14 mouse cellular contexts compared by ENCODE assay signal in genomic region chr11:78166640-78167039, GRCm38 (mm10). TPM values are rescaled to one million over a fixed set of nuclear protein-coding genes. Genes with fewer than 3 reads are reported as not detected.
DNase-seq lines count a peak whose midpoint lies in the region; ATAC-seq and TF ChIP-seq lines count a peak whose summit lies in the region.
"Had no signal": no experiment of that assay in that cellular context is flagged by ENCODE, and none has a peak within 500 bp of the region (broad histone marks: within the 10 kb centered on the region; RNA-seq: fewer than 3 reads in every experiment).

No protein-coding gene starts in this region.

- no peak for ATAC-seq in hindbrain, postnatal 0 days
- no peak for ATAC-seq in hindbrain, embryonic 16.5 days
- no peak for ATAC-seq in limb, embryonic 14.5 days (ENCODE audit: low FRiP score, low read depth)
- no peak for ATAC-seq in forebrain, embryonic 12.5 days (ENCODE audit: low FRiP score)
- ATAC-seq: forebrain, embryonic 16.5 days; midbrain, embryonic 13.5 days had no signal

- H3K9me3 ChIP-seq in hindbrain, postnatal 0 days (ENCODE audit: low read length) = no peaks in the 10 kb centered on the region
- no peaks in the 10 kb centered on the region for H3K9me3 ChIP-seq in hindbrain, embryonic 16.5 days (ENCODE audit: control insufficient read depth, low read length)
- H3K9me3 ChIP-seq in limb, embryonic 14.5 days (ENCODE audit: control insufficient read depth, low read length) = no peaks in the 10 kb centered on the region
- H3K9me3 ChIP-seq in forebrain, embryonic 12.5 days = no peaks in the 10 kb centered on the region
- H3K9me3 ChIP-seq: midbrain, embryonic 13.5 days; neural tube, embryonic 15.5 days had no signal

- peaks cover 19% of the 10 kb centered on the region for H3K4me1 ChIP-seq in hindbrain, postnatal 0 days (ENCODE audit: insufficient read depth, low read length)
- H3K4me1 ChIP-seq in hindbrain, embryonic 16.5 days (ENCODE audit: control insufficient read depth, insufficient read depth, low read depth, low read length) = peaks cover 27% of the 10 kb centered on the region
- peaks cover 32% of the 10 kb centered on the region for H3K4me1 ChIP-seq in limb, embryonic 14.5 days (ENCODE audit: control insufficient read depth, insufficient read depth, low read length)
- peaks cover 29% of the 10 kb centered on the region for H3K4me1 ChIP-seq in forebrain, embryonic 12.5 days

- no peaks in the 10 kb centered on the region for H3K27me3 ChIP-seq in hindbrain, postnatal 0 days (ENCODE audit: insufficient read depth, low read length)
- H3K27me3 ChIP-seq in hindbrain, embryonic 16.5 days (replicated peaks; ENCODE audit: control insufficient read depth, insufficient read depth, low read length) = no peaks in the 10 kb centered on the region
- H3K27me3 ChIP-seq in limb, embryonic 14.5 days (ENCODE audit: control insufficient read depth, insufficient read depth, low read length) = no peaks in the 10 kb centered on the region
- peaks cover 5% of the 10 kb centered on the region; the same call in 1 of the 2 replicates for H3K27me3 ChIP-seq in forebrain, embryonic 12.5 days
- H3K27me3 ChIP-seq: neural tube, embryonic 15.5 days had no signal

- DNase-seq in hindbrain, postnatal 0 days (ENCODE audit: low spot score) = no peak
- DNase-seq in 3T3-L1 (ENCODE audit: low read depth, low spot score) (peak; percentile 35), R1 (ENCODE audit: low read depth, low spot score) (peak; percentile 50)
- DNase-seq in limb, embryonic 14.5 days (ENCODE audit: low spot score) = no peak
- no peak for DNase-seq in right cerebral cortex, postnatal 4 days
- DNase-seq in adrenal gland, postnatal 14 days = no peak
- DNase-seq: cerebellum, adult 8-10 months; kidney, postnatal 10 days; right cerebral cortex, postnatal 14 days had no signal

- WGBS in hindbrain, postnatal 0 days = 79% methylated on average over 6 of the region's 6 CpGs
- WGBS in hindbrain, embryonic 16.5 days = 76% methylated on average over 6 of the region's 6 CpGs
- WGBS in limb, embryonic 14.5 days = 61% methylated on average over 6 of the region's 6 CpGs
- WGBS in forebrain, embryonic 12.5 days = 72% methylated on average over 6 of the region's 6 CpGs

- H3K4me2 ChIP-seq in hindbrain, postnatal 0 days (ENCODE audit: low read depth, low read length) = no peak overlapping the region
- H3K4me2 ChIP-seq in hindbrain, embryonic 16.5 days (ENCODE audit: low read length) = no peak overlapping the region
- H3K4me2 ChIP-seq in limb, embryonic 14.5 days (replicated peaks; ENCODE audit: low read depth, low read length, severe bottlenecking) = peak overlapping the region; percentile 82; the same call in 1 of the 2 replicates
- H3K4me2 ChIP-seq in forebrain, embryonic 12.5 days = no peak overlapping the region

- TF ChIP-seq CTCF in hindbrain, postnatal 0 days (IDR thresholded peaks at IDR 0.05; ENCODE audit: low read depth) = no peak

- peak overlapping the region; percentile 98; the same call in 1 of the 2 replicates for H3K27ac ChIP-seq in hindbrain, postnatal 0 days
- no peak overlapping the region for H3K27ac ChIP-seq in hindbrain, embryonic 16.5 days (ENCODE audit: low read depth, low read length)
- H3K27ac ChIP-seq in limb, embryonic 14.5 days (replicated peaks; ENCODE audit: low read depth, low read length) = 0 out of 2 replicates have a peak overlapping the region, but pooled peaks have one; percentile 97
- no peak overlapping the region for H3K27ac ChIP-seq in forebrain, embryonic 12.5 days

- H3K4me3 ChIP-seq in hindbrain, postnatal 0 days (ENCODE audit: low read length) = no peak overlapping the region
- H3K4me3 ChIP-seq in hindbrain, embryonic 16.5 days (ENCODE audit: low read length) = no peak overlapping the region
- H3K4me3 ChIP-seq in limb, embryonic 14.5 days (replicated peaks; ENCODE audit: low read length) = no peak overlapping the region
- H3K4me3 ChIP-seq in forebrain, embryonic 12.5 days (replicated peaks) = no peak overlapping the region

- no peak overlapping the region for H3K9ac ChIP-seq in hindbrain, postnatal 0 days (replicated peaks; ENCODE audit: low read length)
- no peak overlapping the region; the same call in 1 of the 2 replicates for H3K9ac ChIP-seq in hindbrain, embryonic 16.5 days (ENCODE audit: low read depth, low read length)
- no peak overlapping the region for H3K9ac ChIP-seq in limb, embryonic 14.5 days (ENCODE audit: low read depth, low read length, severe bottlenecking)
- no peak overlapping the region for H3K9ac ChIP-seq in forebrain, embryonic 12.5 days

- no peak for TF ChIP-seq POLR2A in limb, embryonic 14.5 days (IDR thresholded peaks at IDR 0.05; ENCODE audit: borderline replicate concordance, extremely low read depth, insufficient read depth, insufficient read length)

- no peaks in the 10 kb centered on the region for H3K36me3 ChIP-seq in hindbrain, postnatal 0 days (ENCODE audit: insufficient read depth, low read length)
- H3K36me3 ChIP-seq in hindbrain, embryonic 16.5 days (ENCODE audit: control insufficient read depth, insufficient read depth, low read length) = peaks cover 3% of the 10 kb centered on the region; the same call in 1 of the 2 replicates
- peaks cover 13% of the 10 kb centered on the region for H3K36me3 ChIP-seq in limb, embryonic 14.5 days (ENCODE audit: control insufficient read depth, insufficient read depth, low read length)
- H3K36me3 ChIP-seq in forebrain, embryonic 12.5 days (replicated peaks) = peaks cover 13% of the 10 kb centered on the region

RNA-seq across cellular contexts. Expression of gene Traf4, which starts 1.3 kb away (rescaled TPM):
- total RNA-seq in hindbrain, postnatal 0 days (2014; rRNA removed) = 124 and 130 TPM in 2 replicates
- 79.5 and 88.7 TPM in 2 replicates for polyA plus RNA-seq in hindbrain, postnatal 0 days (2015; fragmentation: Nextera tagmentation; extraction: Ambion mirVana)
- polyA plus RNA-seq in hindbrain, embryonic 16.5 days (2015; fragmentation: Nextera tagmentation; extraction: Ambion mirVana) = 80.1 and 97.4 TPM in 2 replicates
- polyA plus RNA-seq in limb, embryonic 14.5 days (2012; rRNA removed) = 159 and 212 TPM in 2 replicates
- 59.0 and 67.7 TPM in 2 replicates for polyA plus RNA-seq in limb, embryonic 14.5 days (2014; fragmentation: Nextera tagmentation; extraction: Ambion mirVana)
- total RNA-seq in adrenal gland, postnatal 14 days (2021) = 47.2 and 50.7 TPM in 2 replicates
- 121 and 127 TPM in 2 replicates for polyA plus RNA-seq in forebrain, embryonic 12.5 days (2016; fragmentation: Nextera tagmentation; extraction: Ambion mirVana)

RNA-seq across cellular contexts. Expression of gene Nek8, which starts 9.8 kb away (rescaled TPM):
- 7.6 and 11.8 TPM in 2 replicates for total RNA-seq in hindbrain, postnatal 0 days (2014; rRNA removed)
- polyA plus RNA-seq in hindbrain, postnatal 0 days (2015; fragmentation: Nextera tagmentation; extraction: Ambion mirVana) = 7.3 and 7.7 TPM in 2 replicates
- polyA plus RNA-seq in hindbrain, embryonic 16.5 days (2015; fragmentation: Nextera tagmentation; extraction: Ambion mirVana) = 7.1 and 7.7 TPM in 2 replicates
- 38.3 and 46.4 TPM in 2 replicates for polyA plus RNA-seq in limb, embryonic 14.5 days (2012; rRNA removed)
- 11.9 and 17.2 TPM in 2 replicates for polyA plus RNA-seq in limb, embryonic 14.5 days (2014; fragmentation: Nextera tagmentation; extraction: Ambion mirVana)
- total RNA-seq in adrenal gland, postnatal 14 days (2021) = 8.5 and 9.0 TPM in 2 replicates
- 8.8 and 9.4 TPM in 2 replicates for polyA plus RNA-seq in forebrain, embryonic 12.5 days (2016; fragmentation: Nextera tagmentation; extraction: Ambion mirVana)

RNA-seq across cellular contexts. Expression of gene Tlcd1, which starts 9.9 kb away (rescaled TPM):
- 37.5 and 46.1 TPM in 2 replicates for total RNA-seq in hindbrain, postnatal 0 days (2014; rRNA removed)
- polyA plus RNA-seq in hindbrain, postnatal 0 days (2015; fragmentation: Nextera tagmentation; extraction: Ambion mirVana) = 36.8 and 42.6 TPM in 2 replicates
- 19.7 and 20.1 TPM in 2 replicates for polyA plus RNA-seq in hindbrain, embryonic 16.5 days (2015; fragmentation: Nextera tagmentation; extraction: Ambion mirVana)
- polyA plus RNA-seq in limb, embryonic 14.5 days (2012; rRNA removed) = 43.3 and 48.4 TPM in 2 replicates
- 19.4 and 21.4 TPM in 2 replicates for polyA plus RNA-seq in limb, embryonic 14.5 days (2014; fragmentation: Nextera tagmentation; extraction: Ambion mirVana)
- total RNA-seq in adrenal gland, postnatal 14 days (2021) = 36.4 and 46.4 TPM in 2 replicates
- polyA plus RNA-seq in forebrain, embryonic 12.5 days (2016; fragmentation: Nextera tagmentation; extraction: Ambion mirVana) = 5.5 and 6.9 TPM in 2 replicates

RNA-seq across cellular contexts. Expression of gene Rpl23a, which starts 16.7 kb away (rescaled TPM):
- 418 and 469 TPM in 2 replicates for total RNA-seq in hindbrain, postnatal 0 days (2014; rRNA removed)
- 906 and 915 TPM in 2 replicates for polyA plus RNA-seq in hindbrain, postnatal 0 days (2015; fragmentation: Nextera tagmentation; extraction: Ambion mirVana)
- polyA plus RNA-seq in hindbrain, embryonic 16.5 days (2015; fragmentation: Nextera tagmentation; extraction: Ambion mirVana) = 662 and 677 TPM in 2 replicates
- polyA plus RNA-seq in limb, embryonic 14.5 days (2012; rRNA removed) = 1,666 and 3,231 TPM in 2 replicates
- polyA plus RNA-seq in limb, embryonic 14.5 days (2014; fragmentation: Nextera tagmentation; extraction: Ambion mirVana) = 1,710 and 1,819 TPM in 2 replicates
- 1,759 and 1,890 TPM in 2 replicates for total RNA-seq in adrenal gland, postnatal 14 days (2021)
- polyA plus RNA-seq in forebrain, embryonic 12.5 days (2016; fragmentation: Nextera tagmentation; extraction: Ambion mirVana) = 931 and 997 TPM in 2 replicates

RNA-seq across cellular contexts. Expression of gene Rab34, which starts 21.6 kb away (rescaled TPM):
- 85.6 and 96.4 TPM in 2 replicates for total RNA-seq in hindbrain, postnatal 0 days (2014; rRNA removed)
- 63.5 and 76.2 TPM in 2 replicates for polyA plus RNA-seq in hindbrain, postnatal 0 days (2015; fragmentation: Nextera tagmentation; extraction: Ambion mirVana)
- 57.3 and 60.3 TPM in 2 replicates for polyA plus RNA-seq in hindbrain, embryonic 16.5 days (2015; fragmentation: Nextera tagmentation; extraction: Ambion mirVana)
- 163 and 228 TPM in 2 replicates for polyA plus RNA-seq in limb, embryonic 14.5 days (2012; rRNA removed)
- polyA plus RNA-seq in limb, embryonic 14.5 days (2014; fragmentation: Nextera tagmentation; extraction: Ambion mirVana) = 171 and 181 TPM in 2 replicates
- 89.2 and 92.2 TPM in 2 replicates for total RNA-seq in adrenal gland, postnatal 14 days (2021)
- polyA plus RNA-seq in forebrain, embryonic 12.5 days (2016; fragmentation: Nextera tagmentation; extraction: Ambion mirVana) = 44.5 and 49.8 TPM in 2 replicates

Comparison
In these comparisons a context has a peak if more than half of its experiments do, and no peak if none do; other contexts are left out.
1. H3K27ac ChIP-seq: peak in hindbrain, postnatal 0 days (single experiment) and limb, embryonic 14.5 days (single experiment); none in hindbrain, embryonic 16.5 days (single experiment) and forebrain, embryonic 12.5 days (single experiment).
2. DNase-seq: peak in 3T3-L1 (single experiment) and R1 (single experiment); none in hindbrain, postnatal 0 days (single experiment), limb, embryonic 14.5 days (single experiment), right cerebral cortex, postnatal 4 days (single experiment) and adrenal gland, postnatal 14 days (single experiment).